Mouse (Mus musculus): ENCODE results near the gene Ppp2r1b.
A peak's percentile ranks its signal among the peaks of the same experiment; 100 is the strongest.
"Not testable (repeated sequence)": the region's sequence is repeated elsewhere in the genome, so short reads cannot be mapped to it uniquely, and the experiment has no call there.

Gene Ppp2r1b

GRCm38 (mm10) chr9:50845081-50845480 is at the start of gene Ppp2r1b:
TSS of gene Ppp2r1b (plus strand) at chr9:50845301.
- DNase-seq: no peak

- DNase-seq: no peak
Measured at GRCm38 (mm10) chr9:50796776-50797175, 48.3 kb upstream of the Ppp2r1b start.

- DNase-seq: no peak
Measured at GRCm38 (mm10) chr9:50797641-50798040, 47.5 kb upstream of the Ppp2r1b start.

- DNase-seq: no peak
Measured at GRCm38 (mm10) chr9:50798368-50798767, 46.7 kb upstream of the Ppp2r1b start.

- DNase-seq: peak; percentile 64
Measured at GRCm38 (mm10) chr9:50800985-50801384, 44.1 kb upstream of the Ppp2r1b start.

- no peak for DNase-seq
Measured at GRCm38 (mm10) chr9:50803055-50803671, 41.9 kb upstream of the Ppp2r1b start.

GRCm38 (mm10) chr9:50808471-50808870 is 36.6 kb upstream of the Ppp2r1b start:
- DNase-seq: no peak

- DNase-seq: no peak
Measured at GRCm38 (mm10) chr9:50809146-50809545, 36.0 kb upstream of the Ppp2r1b start.

- no peak for DNase-seq
Measured at GRCm38 (mm10) chr9:50811187-50811586, 33.9 kb upstream of the Ppp2r1b start.

GRCm38 (mm10) chr9:50811746-50812145 is 33.4 kb upstream of the Ppp2r1b start:
- DNase-seq: no peak

GRCm38 (mm10) chr9:50813796-50814195 is 31.3 kb upstream of the Ppp2r1b start:
- no peak for DNase-seq

GRCm38 (mm10) chr9:50815666-50816065 is 29.4 kb upstream of the Ppp2r1b start:
- no peak for DNase-seq

GRCm38 (mm10) chr9:50816512-50816911 is 28.6 kb upstream of the Ppp2r1b start:
- no peak for DNase-seq

- no peak for DNase-seq
Measured at GRCm38 (mm10) chr9:50818050-50818449, 27.1 kb upstream of the Ppp2r1b start.

- DNase-seq: no peak
Measured at GRCm38 (mm10) chr9:50819716-50820115, 25.4 kb upstream of the Ppp2r1b start.

GRCm38 (mm10) chr9:50821651-50822050 is 23.4 kb upstream of the Ppp2r1b start:
- no peak for DNase-seq

GRCm38 (mm10) chr9:50822216-50822615 is 22.9 kb upstream of the Ppp2r1b start:
- no peak for DNase-seq

- DNase-seq: no peak
Measured at GRCm38 (mm10) chr9:50823779-50824453, 21.2 kb upstream of the Ppp2r1b start.

- no peak for DNase-seq
Measured at GRCm38 (mm10) chr9:50831514-50831913, 13.6 kb upstream of the Ppp2r1b start.

GRCm38 (mm10) chr9:50832162-50832561 is 12.9 kb upstream of the Ppp2r1b start:
- DNase-seq: no peak

GRCm38 (mm10) chr9:50832582-50832981 is 12.5 kb upstream of the Ppp2r1b start:
- DNase-seq: not testable (repeated sequence)

GRCm38 (mm10) chr9:50833786-50834185 is 11.3 kb upstream of the Ppp2r1b start:
- no peak for DNase-seq

GRCm38 (mm10) chr9:50835068-50835705 is 9.9 kb upstream of the Ppp2r1b start:
- DNase-seq: no peak

GRCm38 (mm10) chr9:50836097-50836496 is 9.0 kb upstream of the Ppp2r1b start:
- DNase-seq: no peak

Data from retina, postnatal 1 day (tissue).